15 mouse cellular contexts compared by ENCODE assay signal in genomic region chr3:142834761-142835160, GRCm38 (mm10).
"Had no signal": no experiment of that assay in that cellular context is flagged by ENCODE, and none has a peak within 500 bp of the region (broad histone marks: within the 10 kb centered on the region; RNA-seq: fewer than 3 reads in every experiment).

No protein-coding gene starts in this region.

- H3K4me2 ChIP-seq: limb, embryonic 13.5 days; neural tube, embryonic 15.5 days had no signal

- H3K9ac ChIP-seq: limb, embryonic 13.5 days; neural tube, embryonic 15.5 days had no signal

- H3K27me3 ChIP-seq: limb, embryonic 13.5 days; neural tube, embryonic 15.5 days had no signal

- H3K4me3 ChIP-seq: limb, embryonic 13.5 days; midbrain, embryonic 10.5 days; myocyte; neural tube, embryonic 15.5 days had no signal

- H3K9me3 ChIP-seq: limb, embryonic 13.5 days; midbrain, embryonic 10.5 days; neural tube, embryonic 15.5 days had no signal

- H3K4me1 ChIP-seq: limb, embryonic 13.5 days; midbrain, embryonic 10.5 days had no signal

- DNase-seq: kidney, adult 8-10 months; kidney, postnatal 25 days; layer of hippocampus, postnatal 36 days; left cerebral cortex, postnatal 4 days; lung, adult 18-20 months; midbrain, embryonic 14.5 days; right cerebral cortex, adult 18-20 months; right cerebral cortex, postnatal 25 days; thymus, adult 18-20 months; thymus, postnatal 14 days had no signal

- H3K27ac ChIP-seq: limb, embryonic 13.5 days; midbrain, embryonic 10.5 days; neural tube, embryonic 15.5 days had no signal

- ATAC-seq: intestine, postnatal 0 days had no signal
